Mouse (Mus musculus) C2C12 (cell line): ENCODE measurements around the gene S100a11.

ENCODE experiments used
- CEBPB ChIP-seq: IDR thresholded peaks from one replicate; pipeline ENCODE4 v1.6.1; 2011; ENCODE audit warnings: low read depth, mild to moderate bottlenecking, control low read depth, moderate library complexity
- CTCF ChIP-seq: IDR thresholded peaks from one replicate; pipeline ENCODE4 v1.5.1; 2011; ENCODE audit not compliant: control insufficient read depth, insufficient read depth, insufficient read length
- MYOD1 ChIP-seq: IDR thresholded peaks from one replicate; pipeline ENCODE4 v1.6.1; 2011; ENCODE audit warnings: low read depth; ENCODE audit not compliant: control insufficient read depth, insufficient read length

DNA sequence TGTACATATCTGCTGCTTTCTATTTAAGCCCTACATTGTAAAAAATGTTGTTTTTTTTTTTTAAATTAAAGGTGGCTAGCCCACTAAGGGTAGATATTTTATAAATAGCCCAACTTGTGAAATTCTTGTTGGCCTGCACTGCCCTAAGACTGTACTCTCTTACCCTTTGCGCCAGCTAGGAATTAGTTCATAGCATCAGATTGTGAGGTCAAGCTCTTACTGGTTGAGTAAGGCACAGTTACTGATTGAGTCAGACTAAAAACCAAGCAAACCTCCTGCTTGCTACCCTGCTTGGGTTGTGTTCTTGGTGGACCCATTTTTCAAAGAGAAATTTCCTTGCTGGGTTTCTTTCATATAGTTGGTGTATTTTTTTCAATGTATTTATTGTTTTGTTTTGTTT lies 8.5 kb upstream of the S100a11 start:
- TF ChIP-seq CTCF (no peak), MYOD1 (no peak), CEBPB (no peak)
